Mouse (Mus musculus) skeletal muscle tissue, postnatal 0 days (tissue): ENCODE results near the gene Uprt. TPM values are rescaled to one million over a fixed set of nuclear protein-coding genes. Genes with fewer than 3 reads are reported as not detected.

ENCODE experiments used
- polyA plus RNA-seq: library from polyadenylated mRNA; unstranded; fragments of >200 nt; fragmentation: Nextera tagmentation; extraction: Ambion mirVana; gene quantifications from 2 replicates; pipeline ENCODE4 v1.2.1, GENCODE M21; 2015

Gene Uprt
- 0.80 and 1.1 TPM in 2 replicates for polyA plus RNA-seq

DNA sequence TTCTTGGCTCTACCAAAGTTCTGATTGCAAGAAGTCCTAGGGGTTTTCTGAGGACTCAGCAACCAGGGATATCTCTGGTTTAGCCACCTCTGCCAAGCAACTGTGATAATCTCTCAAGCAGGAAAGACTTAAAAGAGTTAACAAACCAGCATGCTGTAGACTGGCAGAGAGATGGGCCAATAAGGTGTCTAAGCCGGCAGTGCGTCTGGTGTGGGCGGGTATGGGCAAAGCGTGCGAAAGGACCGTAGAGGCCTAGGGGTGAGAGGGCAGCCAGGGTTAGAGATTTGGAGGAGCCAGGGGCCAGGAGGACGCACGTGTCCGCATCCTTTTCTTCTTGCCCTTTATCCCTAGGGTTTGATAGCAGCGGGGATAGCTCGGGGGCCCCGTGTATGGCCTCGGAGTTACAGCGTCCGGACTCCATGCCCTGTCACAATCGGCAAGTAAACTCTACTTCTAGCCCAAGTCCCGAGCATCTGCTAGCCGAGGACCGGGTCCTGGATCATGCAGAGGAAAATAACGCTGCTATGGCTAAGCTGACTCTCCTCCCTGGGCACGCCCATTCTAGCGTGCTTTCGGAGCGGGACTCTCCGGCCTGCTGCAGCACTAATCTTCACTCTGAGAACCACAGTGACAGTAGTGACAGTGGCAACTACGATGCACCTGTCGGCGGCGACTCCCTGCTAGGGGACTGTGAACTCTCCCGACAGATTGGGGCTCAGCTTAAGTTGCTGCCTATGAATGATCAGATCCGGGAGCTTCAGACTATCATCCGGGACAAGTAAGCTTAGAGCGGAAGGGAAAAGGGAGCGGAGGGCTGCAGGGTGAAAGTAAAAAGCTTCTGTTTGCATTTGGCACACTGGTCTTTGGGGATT lies at the start of gene Uprt:
Gene Uprt, plus strand, starts transcription at position 247 of the 872 bp plus-strand sequence.

Other genes with a start within 250 kb of the Uprt start
- gene Abcb7, start 69.0 kb upstream of the Uprt start, polyA plus RNA-seq, result 4.1 and 5.3 TPM in 2 replicates
- gene Zdhhc15, start 188.2 kb downstream of the Uprt start, polyA plus RNA-seq, result 2.7 and 2.9 TPM in 2 replicates